Mouse (Mus musculus) megakaryocyte, embryonic 14.5 days (primary cell): ENCODE data around the gene Ugcg. TPM values are rescaled to one million over a fixed set of nuclear protein-coding genes. Genes with fewer than 3 reads are reported as not detected.
A peak's percentile ranks its signal among the peaks of the same experiment; 100 is the strongest.

Source experiments
- H3K27me3 ChIP-seq: replicated peaks from 2 replicates; pipeline ENCODE3; 2012; ENCODE audit warnings: inconsistent platforms
- H3K36me3 ChIP-seq: replicated peaks from 2 replicates; pipeline ENCODE3; 2012; ENCODE audit warnings: low read length, inconsistent platforms, mixed read lengths
- H3K4me1 ChIP-seq: 2 replicates; pipeline ENCODE4 v1.6.1; 2012; ENCODE audit warnings: inconsistent platforms
- H3K4me3 ChIP-seq: replicated peaks from 2 replicates; pipeline ENCODE3; 2012; ENCODE audit warnings: moderate library complexity, mild to moderate bottlenecking, inconsistent platforms
- H3K9me3 ChIP-seq: 2 replicates; pipeline ENCODE4 v1.6.1; 2012; ENCODE audit warnings: inconsistent platforms
- FLI1 ChIP-seq: IDR thresholded peaks from 2 replicates; pipeline ENCODE4 v1.6.1; 2012; ENCODE audit warnings: low read length, inconsistent platforms, mixed read lengths
- GATA1 ChIP-seq: IDR thresholded peaks from 3 replicates; pipeline ENCODE4 v1.6.1; 2012; ENCODE audit warnings: mixed read lengths, low read length, inconsistent platforms, borderline replicate concordance
- polyA plus RNA-seq: library from polyadenylated mRNA; stranded (reverse); fragments of >175 nt; gene quantifications from 2 replicates; pipeline ENCODE4 v1.2.3, GENCODE M21; 2012; ENCODE audit warnings: low replicate concordance; ENCODE audit not compliant: insufficient read depth

Gene Ugcg
- polyA plus RNA-seq, 1 experiment: 1.4 TPM

- H3K9me3 ChIP-seq: peaks cover 32% of the 10 kb centered on the region
- H3K4me1 ChIP-seq: peaks cover 50% of the 10 kb centered on the region
- H3K36me3 ChIP-seq: peaks cover 21% of the 10 kb centered on the region
- no peaks in the 10 kb centered on the region for H3K27me3 ChIP-seq
- no peak for TF ChIP-seq FLI1
- TF ChIP-seq GATA1: no peak
- no peak overlapping the region for H3K4me3 ChIP-seq
Observed at GRCm38 (mm10) chr4:59264611-59265095, 75.6 kb downstream of the Ugcg start.

DNA sequence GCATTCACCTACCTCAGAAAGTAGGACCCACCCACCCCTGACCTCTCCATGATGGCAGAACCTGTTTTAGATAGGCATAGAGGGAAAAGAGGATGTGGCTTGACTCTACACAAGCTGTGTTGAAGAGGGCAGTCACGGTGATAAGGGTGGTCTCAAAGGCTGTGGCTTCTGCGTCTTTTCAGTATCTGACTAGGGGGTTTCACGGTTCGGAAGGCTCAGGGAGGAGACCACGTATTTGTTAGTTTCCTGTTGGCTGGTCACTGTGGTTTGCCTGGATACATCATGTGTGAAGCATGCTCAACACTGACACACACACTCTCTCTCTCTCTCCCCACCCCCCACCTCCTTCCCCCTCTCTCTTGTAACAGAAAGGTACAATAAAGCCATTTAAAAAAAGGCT is 76.1 kb downstream of the Ugcg start:
- peaks cover 48% of the 10 kb centered on the region for H3K4me1 ChIP-seq
- no peaks in the 10 kb centered on the region for H3K27me3 ChIP-seq
- peak overlapping the region; percentile 24 for H3K4me3 ChIP-seq
- no peak for TF ChIP-seq GATA1
- no peak for TF ChIP-seq FLI1
- peaks cover 25% of the 10 kb centered on the region for H3K36me3 ChIP-seq
- H3K9me3 ChIP-seq: peaks cover 36% of the 10 kb centered on the region

- no peak overlapping the region for H3K4me3 ChIP-seq
- peaks cover 45% of the 10 kb centered on the region for H3K4me1 ChIP-seq
- H3K27me3 ChIP-seq: no peaks in the 10 kb centered on the region
- H3K36me3 ChIP-seq: peaks cover 25% of the 10 kb centered on the region
- peaks cover 36% of the 10 kb centered on the region for H3K9me3 ChIP-seq
- TF ChIP-seq GATA1 (no peak), FLI1 (no peak)
Observed at GRCm38 (mm10) chr4:59265631-59266030, 76.6 kb downstream of the Ugcg start.

Other genes with a start within 250 kb of the Ugcg start
- not detected in 2 replicates for gene Zkscan16, start 245.6 kb upstream of the Ugcg start, polyA plus RNA-seq
- gene Ptgr1, start 202.1 kb upstream of the Ugcg start, polyA plus RNA-seq: 0.67 TPM in 1 of 2 replicates, not detected in the other
- 1.7 and 2.9 TPM in 2 replicates for gene Dnajc25, start 194.2 kb upstream of the Ugcg start, polyA plus RNA-seq
- not detected in 2 replicates for gene Gm20503, start 186.0 kb upstream of the Ugcg start, polyA plus RNA-seq
- gene Gng10, start 154.2 kb upstream of the Ugcg start, polyA plus RNA-seq: 14.0 and 19.6 TPM in 2 replicates
- 0.35 TPM in 1 of 2 replicates, not detected in the other for gene AI481877, start 50.3 kb upstream of the Ugcg start, polyA plus RNA-seq
- 3.3 TPM in 1 of 2 replicates, not detected in the other for gene Susd1, start 249.4 kb downstream of the Ugcg start, polyA plus RNA-seq